Comparison of ENCODE assay signal across 10 mouse cellular contexts in the genomic region with DNA sequence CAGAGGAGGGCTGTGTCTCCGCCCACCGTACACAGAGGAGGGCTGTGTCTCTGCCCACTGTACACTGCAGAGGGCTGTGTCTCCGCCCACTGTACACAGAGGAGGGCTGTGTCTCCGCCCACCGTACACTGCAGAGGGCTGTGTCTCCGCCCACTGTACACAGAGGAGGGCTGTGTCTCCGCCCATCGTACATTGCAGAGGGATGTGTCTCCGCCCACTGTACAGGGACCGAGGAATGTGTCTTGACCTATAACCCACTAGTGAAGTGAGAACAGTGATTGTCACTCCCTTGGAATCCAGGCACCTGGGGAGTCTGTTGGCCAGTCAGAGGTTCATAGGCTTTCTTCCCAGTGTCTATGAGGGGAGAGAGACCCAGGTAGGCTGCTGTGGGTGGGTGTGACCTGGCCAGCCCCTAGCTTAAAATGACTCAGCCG. TPM values are rescaled to one million over a fixed set of nuclear protein-coding genes. Genes with fewer than 3 reads are reported as not detected.
DNase-seq lines count a peak whose midpoint lies in the region; TF ChIP-seq lines count a peak whose summit lies in the region.
"Had no signal": no experiment of that assay in that cellular context is flagged by ENCODE, and none has a peak within 500 bp of the region (broad histone marks: within the 10 kb centered on the region; RNA-seq: fewer than 3 reads in every experiment).

No protein-coding gene starts in this region.

- H3K27me3 ChIP-seq in thymus, adult 2 months (ENCODE audit: control insufficient read depth, insufficient read depth, low read length): no peaks in the 10 kb centered on the region
- H3K27me3 ChIP-seq in liver, adult 2 months (ENCODE audit: control insufficient read depth, insufficient read depth, low read length): no peaks in the 10 kb centered on the region
- H3K27me3 ChIP-seq: embryonic facial prominence, embryonic 13.5 days had no signal

- H3K9ac ChIP-seq in liver, adult 2 months (ENCODE audit: low read depth, low read length): no peak overlapping the region
- H3K9ac ChIP-seq: embryonic facial prominence, embryonic 13.5 days; neural tube, embryonic 12.5 days had no signal

- no peak for TF ChIP-seq CTCF in thymus, adult 2 months (IDR thresholded peaks at IDR 0.05; ENCODE audit: borderline replicate concordance, control insufficient read depth, extremely low read depth, insufficient read depth, low read length, poor library complexity)
- no peak for TF ChIP-seq CTCF in liver, adult 2 months (IDR thresholded peaks at IDR 0.05; ENCODE audit: low read depth, low read length)

- H3K4me3 ChIP-seq in thymus, adult 2 months (ENCODE audit: control insufficient read depth, insufficient read depth, low read length): no peak overlapping the region
- no peak overlapping the region for H3K4me3 ChIP-seq in liver, adult 2 months (ENCODE audit: insufficient read depth, low read depth, low read length)
- H3K4me3 ChIP-seq: embryonic facial prominence, embryonic 13.5 days; neural tube, embryonic 12.5 days had no signal

- 52% methylated on average over 11 of the region's 11 CpGs for WGBS in thymus, adult 2 months
- 24% methylated on average over 11 of the region's 11 CpGs for WGBS in liver, adult 2 months

- H3K4me1 ChIP-seq in thymus, adult 2 months (replicated peaks; ENCODE audit: control insufficient read depth, insufficient read depth, low read length): peaks cover 85% of the 10 kb centered on the region
- no peaks in the 10 kb centered on the region for H3K4me1 ChIP-seq in liver, adult 2 months (ENCODE audit: control insufficient read depth, insufficient read depth, low read length)

- peak; percentile 45 for DNase-seq in embryo, embryonic 10 days (ENCODE audit: low spot score)
- DNase-seq in embryo, embryonic 9.5 days (ENCODE audit: extremely low spot score): no peak
- peak; percentile 57 for DNase-seq in thymus, postnatal 14 days
- no peak for DNase-seq in thymus, adult 2 months
- DNase-seq in liver, adult 2 months (ENCODE audit: extremely low read depth, low read depth, low spot score): peak; percentile 49
- no peak for DNase-seq in ovary, postnatal 14 days (ENCODE audit: low spot score)
- DNase-seq in gastrocnemius, adult 8-10 months (ENCODE audit: low spot score in 2 of 2): no peak
- no peak for DNase-seq in kidney, adult 18-20 months

- TF ChIP-seq POLR2A in thymus, adult 2 months (IDR thresholded peaks at IDR 0.05; ENCODE audit: control insufficient read depth, extremely low read depth, insufficient read depth, low read length, poor library complexity): no peak
- no peak for TF ChIP-seq POLR2A in liver, adult 2 months (IDR thresholded peaks at IDR 0.05; ENCODE audit: extremely low read depth, insufficient read depth, low read length)

- no peak overlapping the region for H3K27ac ChIP-seq in thymus, adult 2 months (ENCODE audit: control insufficient read depth, insufficient read depth, low read length)
- no peak overlapping the region for H3K27ac ChIP-seq in liver, adult 2 months (replicated peaks; ENCODE audit: insufficient read depth, low read depth, low read length)
- H3K27ac ChIP-seq: embryonic facial prominence, embryonic 13.5 days; neural tube, embryonic 12.5 days had no signal

- H3K36me3 ChIP-seq in thymus, adult 2 months (ENCODE audit: control insufficient read depth, insufficient read depth, low read length): no peaks in the 10 kb centered on the region
- no peaks in the 10 kb centered on the region for H3K36me3 ChIP-seq in liver, adult 2 months (ENCODE audit: control insufficient read depth, insufficient read depth, low read length)
- H3K36me3 ChIP-seq: embryonic facial prominence, embryonic 13.5 days; neural tube, embryonic 12.5 days had no signal

- H3K79me2 ChIP-seq in liver, adult 2 months (ENCODE audit: control insufficient read depth, insufficient read depth, low read length): no peaks in the 10 kb centered on the region

RNA-seq across cellular contexts. Expression of gene Rbm38, which starts 36.6 kb away (rescaled TPM):
- 1,267 and 1,290 TPM in 2 replicates for polyA plus RNA-seq in thymus, adult 2 months (2012; rRNA removed)
- 0.55 and 0.74 TPM in 2 replicates for total RNA-seq in liver, adult 2 months (2014; rRNA removed)
- 6.4 and 11.1 TPM in 2 replicates for polyA plus RNA-seq in liver, adult 2 months (2012; rRNA removed)
- 100 to 1,000 TPM; 180 to 208 (median 192) TPM for total RNA-seq in gastrocnemius, adult 8-10 months (2022)

RNA-seq across cellular contexts. Expression of gene Rae1, which starts 57.0 kb away (rescaled TPM):
- polyA plus RNA-seq in thymus, adult 2 months (2012; rRNA removed): 111 and 122 TPM in 2 replicates
- total RNA-seq in liver, adult 2 months (2014; rRNA removed): 13.1 and 17.8 TPM in 2 replicates
- 25.3 and 31.9 TPM in 2 replicates for polyA plus RNA-seq in liver, adult 2 months (2012; rRNA removed)
- 10 to 100 TPM in 3 of 4 experiments, 1 to 10 TPM in 1; 8.5 to 11.1 (median 11.0) TPM for total RNA-seq in gastrocnemius, adult 8-10 months (2022)

Comparison
In these comparisons a context has a peak if more than half of its experiments do, and no peak if none do; other contexts are left out.
1. DNase-seq: peak in embryo, embryonic 10 days (single experiment), thymus, postnatal 14 days (single experiment) and liver, adult 2 months (single experiment); none in embryo, embryonic 9.5 days (single experiment), thymus, adult 2 months (single experiment), ovary, postnatal 14 days (single experiment), gastrocnemius, adult 8-10 months (0 of 2) and kidney, adult 18-20 months (single experiment).
2. RNA of gene Rbm38, which starts 36.6 kb away (total RNA-seq): 180 to 208 TPM in gastrocnemius, adult 8-10 months; 0.55 to 0.74 TPM in liver, adult 2 months; every median in the first group is over 100 times any median in the second.